Mouse (Mus musculus): Measurements from ENCODE around the gene Dkkl1. TPM values are rescaled to one million over a fixed set of nuclear protein-coding genes. Genes with fewer than 3 reads are reported as not detected.

Dkkl1 gene
- 8.9 TPM for polyA plus RNA-seq (2017; shearing (Covaris generic))

GRCm38 (mm10) chr7:45211851-45212251 is at the start of gene Dkkl1:
Dkkl1 (minus strand) TSS chr7:45212147.

GRCm38 (mm10) chr7:45240633-45241388 is 28.9 kb upstream of the Dkkl1 start, which contains the start of gene Slc6a16:
Slc6a16 (plus strand) TSS chr7:45241085.

GRCm38 (mm10) chr7:45238723-45239496 is 27.0 kb upstream of the Dkkl1 start, which contains the start of gene Cd37:
Cd37 (minus strand) TSS chr7:45239115.

GRCm38 (mm10) chr7:45215673-45216441 is 3.9 kb upstream of the Dkkl1 start, which contains the start of gene Tead2:
Tead2 (plus strand) TSS chr7:45215753.

GRCm38 (mm10) chr7:45204380-45205143 is 7.4 kb downstream of the Dkkl1 start, which contains the start of gene Ccdc155:
Ccdc155 (minus strand) TSS chr7:45204892.

GRCm38 (mm10) chr7:45180896-45181477 is 31.0 kb downstream of the Dkkl1 start, which contains the start of gene Pth2:
Pth2 (plus strand) TSS chr7:45180995.

GRCm38 (mm10) chr7:45179469-45179868 is 32.5 kb downstream of the Dkkl1 start, which contains the start of gene Gfy:
Gfy (minus strand) TSS chr7:45179569.

GRCm38 (mm10) chr7:45163735-45164490 is 48.0 kb downstream of the Dkkl1 start, which contains the start of gene Slc17a7:
Slc17a7 (plus strand) TSS chr7:45163949.

Other genes starting within 250 kb of the Dkkl1 start
- 0.30 TPM for gene Cpt1c, start 237.3 kb downstream of the Dkkl1 start, polyA plus RNA-seq (2017; shearing (Covaris generic))
- gene Prmt1, start 225.6 kb downstream of the Dkkl1 start, polyA plus RNA-seq (2017; shearing (Covaris generic)) = 175 TPM
- 235 TPM for gene Irf3, start 214.5 kb downstream of the Dkkl1 start, polyA plus RNA-seq (2017; shearing (Covaris generic))
- 35.8 TPM for gene Bcl2l12, start 213.4 kb downstream of the Dkkl1 start, polyA plus RNA-seq (2017; shearing (Covaris generic))
- gene Scaf1, start 195.8 kb downstream of the Dkkl1 start, polyA plus RNA-seq (2017; shearing (Covaris generic)) = 38.8 TPM
- gene Rras, start 194.2 kb downstream of the Dkkl1 start, polyA plus RNA-seq (2017; shearing (Covaris generic)) = 24.1 TPM
- gene Prr12, start 159.3 kb downstream of the Dkkl1 start, polyA plus RNA-seq (2017; shearing (Covaris generic)) = 4.0 TPM
- gene Nosip, start 149.7 kb downstream of the Dkkl1 start, polyA plus RNA-seq (2017; shearing (Covaris generic)) = 115 TPM
- gene Prrg2, start 149.5 kb downstream of the Dkkl1 start, polyA plus RNA-seq (2017; shearing (Covaris generic)) = 3.0 TPM
- gene Rcn3, start 119.9 kb downstream of the Dkkl1 start, polyA plus RNA-seq (2017; shearing (Covaris generic)) = 10.7 TPM
- gene Fcgrt, start 108.3 kb downstream of the Dkkl1 start, polyA plus RNA-seq (2017; shearing (Covaris generic)) = 2.8 TPM
- gene Rps11, start 87.7 kb downstream of the Dkkl1 start, polyA plus RNA-seq (2017; shearing (Covaris generic)) = 2,481 TPM
- gene Rpl13a, start 83.4 kb downstream of the Dkkl1 start, polyA plus RNA-seq (2017; shearing (Covaris generic)) = 2,316 TPM
- gene Gm45713, start 75.9 kb downstream of the Dkkl1 start, polyA plus RNA-seq (2017; shearing (Covaris generic)) = not detected
- 309 TPM for gene Flt3l, start 75.7 kb downstream of the Dkkl1 start, polyA plus RNA-seq (2017; shearing (Covaris generic))
- gene Pih1d1, start 57.8 kb downstream of the Dkkl1 start, polyA plus RNA-seq (2017; shearing (Covaris generic)) = 59.4 TPM
- gene Aldh16a1, start 57.6 kb downstream of the Dkkl1 start, polyA plus RNA-seq (2017; shearing (Covaris generic)) = 58.9 TPM
- 0.08 TPM for gene Slc17a7, start 48.2 kb downstream of the Dkkl1 start, polyA plus RNA-seq (2017; shearing (Covaris generic))
- not detected for gene Gfy, start 32.6 kb downstream of the Dkkl1 start, polyA plus RNA-seq (2017; shearing (Covaris generic))
- not detected for gene Pth2, start 31.2 kb downstream of the Dkkl1 start, polyA plus RNA-seq (2017; shearing (Covaris generic))
- gene Ccdc155, start 7.3 kb downstream of the Dkkl1 start, polyA plus RNA-seq (2017; shearing (Covaris generic)) = 0.07 TPM
- 4.9 TPM for gene Tead2, start 3.6 kb upstream of the Dkkl1 start, polyA plus RNA-seq (2017; shearing (Covaris generic))
- 607 TPM for gene Cd37, start 27.0 kb upstream of the Dkkl1 start, polyA plus RNA-seq (2017; shearing (Covaris generic))
- not detected for gene Slc6a16, start 28.9 kb upstream of the Dkkl1 start, polyA plus RNA-seq (2017; shearing (Covaris generic))
- not detected for gene Slc6a21, start 65.4 kb upstream of the Dkkl1 start, polyA plus RNA-seq (2017; shearing (Covaris generic))
- gene Trpm4, start 121.6 kb upstream of the Dkkl1 start, polyA plus RNA-seq (2017; shearing (Covaris generic)) = 15.0 TPM
- gene Hrc, start 123.1 kb upstream of the Dkkl1 start, polyA plus RNA-seq (2017; shearing (Covaris generic)) = not detected
- gene Ppfia3, start 154.9 kb upstream of the Dkkl1 start, polyA plus RNA-seq (2017; shearing (Covaris generic)) = 0.30 TPM
- not detected for gene Lin7b, start 158.4 kb upstream of the Dkkl1 start, polyA plus RNA-seq (2017; shearing (Covaris generic))
- gene Snrnp70, start 183.6 kb upstream of the Dkkl1 start, polyA plus RNA-seq (2017; shearing (Covaris generic)) = 231 TPM
- not detected for gene Kcna7, start 193.5 kb upstream of the Dkkl1 start, polyA plus RNA-seq (2017; shearing (Covaris generic))
- gene Ntf5, start 201.5 kb upstream of the Dkkl1 start, polyA plus RNA-seq (2017; shearing (Covaris generic)) = 0.54 TPM
- gene Lhb, start 208.7 kb upstream of the Dkkl1 start, polyA plus RNA-seq (2017; shearing (Covaris generic)) = not detected
- 13.9 TPM for gene Gys1, start 222.7 kb upstream of the Dkkl1 start, polyA plus RNA-seq (2017; shearing (Covaris generic))
- 74.6 TPM for gene Ruvbl2, start 225.9 kb upstream of the Dkkl1 start, polyA plus RNA-seq (2017; shearing (Covaris generic))
- gene Ftl1, start 247.7 kb upstream of the Dkkl1 start, polyA plus RNA-seq (2017; shearing (Covaris generic)) = 2,110 TPM